Mouse (Mus musculus) olfactory bulb, adult 2 months (tissue): ENCODE measurements around the gene Sfmbt2.

Experiments used
- CTCF ChIP-seq: fragments of 200-500 bp; IDR thresholded peaks from 2 replicates; pipeline ENCODE4 v1.5.1; 2012; ENCODE audit warnings: low read depth, mild to moderate bottlenecking, low read length, moderate library complexity; ENCODE audit not compliant: insufficient read depth
- POLR2A ChIP-seq: fragments of 200-500 bp; IDR thresholded peaks from 2 replicates; pipeline ENCODE4 v1.6.1; 2012; ENCODE audit warnings: mild to moderate bottlenecking, low read depth, low read length, moderate library complexity; ENCODE audit not compliant: insufficient read depth

GRCm38 (mm10) chr2:10369676-10370075 lies 634 bp upstream of the Sfmbt2 start:
- no peak for TF ChIP-seq CTCF
- no peak for TF ChIP-seq POLR2A
